Mouse (Mus musculus): ENCODE measurements around the gene Mcu. TPM values are rescaled to one million over a fixed set of nuclear protein-coding genes. Genes with fewer than 3 reads are reported as not detected.

Mcu gene
- polyA plus RNA-seq, 1 experiment: 16.1 TPM

DNA sequence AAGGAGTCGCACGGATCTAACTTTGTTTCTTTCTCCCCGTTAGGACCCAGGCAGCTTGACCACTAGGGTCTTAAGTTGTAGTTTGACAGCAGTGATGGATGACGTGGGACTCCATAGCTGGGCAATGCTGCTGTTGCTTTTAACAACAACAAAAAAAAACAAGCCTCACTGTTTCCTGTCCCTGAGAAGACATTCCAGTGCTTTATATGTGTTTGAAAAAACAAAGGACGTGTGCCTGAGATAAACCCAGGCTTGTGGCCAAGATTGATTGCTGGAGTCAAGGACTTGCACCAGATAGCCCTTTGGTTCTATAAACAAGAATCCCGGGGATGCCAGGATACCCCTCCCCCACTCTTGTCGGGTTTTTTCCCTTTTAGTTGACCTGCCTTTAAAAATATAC is 173.3 kb downstream of the Mcu start:
- H3K27ac ChIP-seq (ENCODE audit: control insufficient read depth, insufficient read depth, low read depth, low read length, poor library complexity): no peak overlapping the region
- TF ChIP-seq POLR2A (IDR thresholded peaks at IDR 0.05; ENCODE audit: borderline replicate concordance, control insufficient read depth, low read depth, low read length) (no peak), CTCF (IDR thresholded peaks at IDR 0.05; ENCODE audit: control insufficient read depth, insufficient read depth, low read length) (no peak)
- 20% methylated on average over 7 of the region's 7 CpGs for WGBS
- H3K4me1 ChIP-seq (ENCODE audit: control insufficient read depth, insufficient read depth, low read length): no peaks in the 10 kb centered on the region
- H3K4me3 ChIP-seq (replicated peaks; ENCODE audit: control insufficient read depth, low read depth, low read length): no peak overlapping the region

DNA sequence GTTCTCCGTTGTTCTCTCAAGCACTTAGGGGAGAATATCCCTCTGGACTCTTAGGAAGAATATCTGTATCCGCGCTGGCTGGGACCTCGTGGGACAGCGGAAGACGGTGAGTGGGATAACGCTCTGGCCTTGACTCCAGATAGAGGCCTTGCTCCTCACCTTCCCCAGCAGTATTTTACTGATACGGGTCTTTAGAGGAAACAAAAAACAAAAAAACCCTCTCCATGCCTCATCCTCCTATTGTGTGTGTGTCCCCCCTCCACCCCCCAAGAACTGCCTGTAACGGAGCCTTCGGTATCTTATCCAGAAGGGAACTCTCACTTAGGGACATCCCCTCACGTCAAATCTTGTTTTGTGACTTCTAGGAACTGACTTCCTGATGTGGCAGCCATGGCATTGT is 174.8 kb downstream of the Mcu start, which contains the start of gene Oit3:
Oit3 (minus strand) TSS at position 44 of the 400 bp plus-strand sequence.
- H3K4me3 ChIP-seq (replicated peaks; ENCODE audit: control insufficient read depth, low read depth, low read length): no peak within 1 kb of the TSS
- no peak within 1 kb of the TSS for H3K27ac ChIP-seq (ENCODE audit: control insufficient read depth, insufficient read depth, low read depth, low read length, poor library complexity)
- TF ChIP-seq POLR2A (IDR thresholded peaks at IDR 0.05; ENCODE audit: borderline replicate concordance, control insufficient read depth, low read depth, low read length) (no peak), CTCF (IDR thresholded peaks at IDR 0.05; ENCODE audit: control insufficient read depth, insufficient read depth, low read length) (no peak)
- WGBS: 61% methylated on average over 11 of the region's 11 CpGs
- no peaks in the 10 kb centered on the region for H3K4me1 ChIP-seq (ENCODE audit: control insufficient read depth, insufficient read depth, low read length)

DNA sequence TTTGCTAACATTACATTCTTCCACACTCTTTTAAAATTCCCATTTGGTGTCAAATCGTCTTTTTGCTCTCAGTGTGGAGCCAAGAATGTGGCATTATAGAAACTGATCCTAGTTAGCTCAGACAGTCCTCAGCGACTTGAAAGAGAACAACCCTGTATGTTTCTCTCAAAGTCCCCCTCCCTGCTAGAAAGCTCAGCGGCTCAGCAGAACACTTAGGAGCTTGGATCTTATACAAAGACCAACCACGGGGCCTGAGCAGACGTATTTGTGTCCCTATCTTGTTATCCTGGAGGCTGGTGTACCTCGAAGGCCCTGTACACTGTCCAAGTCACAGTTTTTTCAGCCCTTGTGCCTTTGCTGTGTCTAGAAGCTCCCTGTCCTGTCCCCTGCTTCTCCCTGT is 176.3 kb downstream of the Mcu start:
- 71% methylated on average over 6 of the region's 6 CpGs for WGBS
- no peaks in the 10 kb centered on the region for H3K4me1 ChIP-seq (ENCODE audit: control insufficient read depth, insufficient read depth, low read length)

DNA sequence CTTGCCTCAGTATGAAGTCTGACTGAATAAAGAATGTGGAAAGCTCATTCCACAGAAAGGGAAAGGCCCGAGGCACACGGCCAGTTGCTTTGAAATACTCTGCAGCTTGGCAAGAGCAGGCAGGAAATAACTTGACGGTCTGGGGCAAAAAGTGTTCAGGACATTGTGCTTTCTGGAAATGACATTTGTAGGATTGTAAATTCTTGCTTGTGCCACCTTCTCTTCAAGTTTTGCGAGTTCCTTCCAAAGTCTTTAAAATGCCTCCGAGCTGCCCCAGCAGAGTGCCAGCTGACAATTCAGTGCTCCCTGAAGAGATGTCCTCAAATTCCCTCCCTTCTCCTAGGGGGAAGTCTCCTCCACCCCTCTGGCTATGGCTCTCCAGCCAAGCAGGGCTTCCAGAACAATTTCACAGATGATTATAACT is 177.0 kb downstream of the Mcu start:
- no peaks in the 10 kb centered on the region for H3K4me1 ChIP-seq (ENCODE audit: control insufficient read depth, insufficient read depth, low read length)
- TF ChIP-seq CTCF (IDR thresholded peaks at IDR 0.05; ENCODE audit: control insufficient read depth, insufficient read depth, low read length) (no peak), POLR2A (IDR thresholded peaks at IDR 0.05; ENCODE audit: borderline replicate concordance, control insufficient read depth, low read depth, low read length) (no peak)
- H3K27ac ChIP-seq (ENCODE audit: control insufficient read depth, insufficient read depth, low read depth, low read length, poor library complexity): no peak overlapping the region
- WGBS: 45% methylated on average over 5 of the region's 5 CpGs
- no peak overlapping the region for H3K4me3 ChIP-seq (replicated peaks; ENCODE audit: control insufficient read depth, low read depth, low read length)

More for the DNA sequence above, 176.3 kb downstream of the Mcu start:
- Histone ChIP-seq H3K4me3 (replicated peaks; ENCODE audit: control insufficient read depth, low read depth, low read length) (no peak overlapping the region), H3K27ac (ENCODE audit: control insufficient read depth, insufficient read depth, low read depth, low read length, poor library complexity) (no peak overlapping the region)
- TF ChIP-seq CTCF (IDR thresholded peaks at IDR 0.05; ENCODE audit: control insufficient read depth, insufficient read depth, low read length) (no peak), POLR2A (IDR thresholded peaks at IDR 0.05; ENCODE audit: borderline replicate concordance, control insufficient read depth, low read depth, low read length) (no peak)

DNA sequence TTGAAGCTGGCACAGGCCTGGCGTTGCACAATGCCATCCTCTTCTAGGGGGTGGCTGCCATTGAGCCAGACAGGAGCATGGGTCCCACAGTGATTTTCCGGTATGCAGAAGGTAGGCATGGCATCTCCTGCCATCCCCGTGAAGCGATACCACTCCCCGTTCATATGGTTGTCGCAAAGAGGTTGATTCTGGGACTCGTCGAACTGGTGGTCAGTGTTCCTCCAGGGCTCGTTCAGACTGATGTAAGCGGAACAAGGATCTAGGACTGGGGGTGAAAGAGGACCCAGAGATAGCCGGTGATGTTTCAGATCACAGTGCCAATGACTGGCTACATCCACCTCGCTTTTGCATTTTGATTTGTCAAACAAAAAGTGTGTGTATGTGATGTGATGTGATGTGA is 177.8 kb downstream of the Mcu start:
- TF ChIP-seq POLR2A (IDR thresholded peaks at IDR 0.05; ENCODE audit: borderline replicate concordance, control insufficient read depth, low read depth, low read length): no peak
- no peak for TF ChIP-seq CTCF (IDR thresholded peaks at IDR 0.05; ENCODE audit: control insufficient read depth, insufficient read depth, low read length)
- WGBS: 86% methylated on average over 12 of the region's 12 CpGs
- Histone ChIP-seq H3K4me3 (replicated peaks; ENCODE audit: control insufficient read depth, low read depth, low read length) (no peak overlapping the region), H3K4me1 (ENCODE audit: control insufficient read depth, insufficient read depth, low read length) (no peaks in the 10 kb centered on the region), H3K27ac (ENCODE audit: control insufficient read depth, insufficient read depth, low read depth, low read length, poor library complexity) (no peak overlapping the region)

DNA sequence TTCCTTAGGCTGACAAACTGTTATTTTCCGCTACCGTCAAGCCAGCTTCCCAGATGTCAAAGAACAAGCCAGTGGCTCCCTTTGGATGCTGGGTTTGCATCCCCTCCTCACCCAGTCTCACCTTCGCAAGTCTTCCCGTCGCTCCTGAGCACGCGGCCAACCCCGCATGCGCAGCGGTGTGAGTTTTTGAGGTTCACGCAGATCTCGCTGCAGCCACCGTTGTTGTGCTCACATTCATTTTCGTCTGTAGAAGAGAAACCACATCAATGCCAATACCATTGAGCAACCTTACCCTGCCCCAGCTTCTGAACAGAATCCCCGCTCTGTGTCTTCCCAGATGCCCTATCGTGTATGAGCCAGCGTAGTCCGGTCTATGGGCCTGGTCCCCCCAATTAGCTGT is 180.7 kb downstream of the Mcu start:
- peaks cover 2% of the 10 kb centered on the region; the same call in 1 of the 2 replicates for H3K4me1 ChIP-seq (ENCODE audit: control insufficient read depth, insufficient read depth, low read length)
- no peak overlapping the region for H3K4me3 ChIP-seq (replicated peaks; ENCODE audit: control insufficient read depth, low read depth, low read length)
- H3K27ac ChIP-seq (ENCODE audit: control insufficient read depth, insufficient read depth, low read depth, low read length, poor library complexity): no peak overlapping the region
- TF ChIP-seq POLR2A (IDR thresholded peaks at IDR 0.05; ENCODE audit: borderline replicate concordance, control insufficient read depth, low read depth, low read length) (no peak), CTCF (IDR thresholded peaks at IDR 0.05; ENCODE audit: control insufficient read depth, insufficient read depth, low read length) (no peak)
- WGBS: 91% methylated on average over 18 of the region's 18 CpGs

DNA sequence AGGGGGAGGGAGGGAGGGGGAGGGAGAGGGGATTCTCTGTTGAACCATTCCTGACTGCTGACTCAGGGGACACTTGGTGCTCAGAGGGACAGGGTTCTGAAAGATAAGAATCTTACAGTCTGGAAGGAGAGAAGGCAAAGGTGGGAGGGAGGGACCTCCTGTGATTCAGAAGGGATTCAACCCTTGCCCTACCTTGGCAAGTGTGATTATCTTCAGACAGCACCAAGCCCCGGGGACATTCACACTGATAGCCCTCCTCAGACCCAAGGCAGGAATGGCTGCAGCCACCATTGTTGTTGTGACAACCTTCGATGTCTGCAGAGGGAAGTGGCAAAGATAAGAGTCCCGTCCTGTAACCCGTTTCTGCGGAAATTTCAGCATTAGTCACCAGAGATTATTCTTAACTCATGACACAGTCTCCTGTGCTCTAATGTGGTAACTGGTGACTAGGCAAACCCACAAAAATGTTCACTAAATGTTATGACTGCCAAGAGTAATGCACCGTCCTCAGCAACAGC is 185.7 kb downstream of the Mcu start:
- under 1% methylated on average over 6 of the region's 6 CpGs for WGBS
- TF ChIP-seq POLR2A (IDR thresholded peaks at IDR 0.05; ENCODE audit: borderline replicate concordance, control insufficient read depth, low read depth, low read length) (no peak), CTCF (IDR thresholded peaks at IDR 0.05; ENCODE audit: control insufficient read depth, insufficient read depth, low read length) (no peak)
- Histone ChIP-seq H3K4me3 (replicated peaks; ENCODE audit: control insufficient read depth, low read depth, low read length) (no peak overlapping the region), H3K4me1 (ENCODE audit: control insufficient read depth, insufficient read depth, low read length) (peaks cover 2% of the 10 kb centered on the region; the same call in 1 of the 2 replicates), H3K27ac (ENCODE audit: control insufficient read depth, insufficient read depth, low read depth, low read length, poor library complexity) (no peak overlapping the region)

DNA sequence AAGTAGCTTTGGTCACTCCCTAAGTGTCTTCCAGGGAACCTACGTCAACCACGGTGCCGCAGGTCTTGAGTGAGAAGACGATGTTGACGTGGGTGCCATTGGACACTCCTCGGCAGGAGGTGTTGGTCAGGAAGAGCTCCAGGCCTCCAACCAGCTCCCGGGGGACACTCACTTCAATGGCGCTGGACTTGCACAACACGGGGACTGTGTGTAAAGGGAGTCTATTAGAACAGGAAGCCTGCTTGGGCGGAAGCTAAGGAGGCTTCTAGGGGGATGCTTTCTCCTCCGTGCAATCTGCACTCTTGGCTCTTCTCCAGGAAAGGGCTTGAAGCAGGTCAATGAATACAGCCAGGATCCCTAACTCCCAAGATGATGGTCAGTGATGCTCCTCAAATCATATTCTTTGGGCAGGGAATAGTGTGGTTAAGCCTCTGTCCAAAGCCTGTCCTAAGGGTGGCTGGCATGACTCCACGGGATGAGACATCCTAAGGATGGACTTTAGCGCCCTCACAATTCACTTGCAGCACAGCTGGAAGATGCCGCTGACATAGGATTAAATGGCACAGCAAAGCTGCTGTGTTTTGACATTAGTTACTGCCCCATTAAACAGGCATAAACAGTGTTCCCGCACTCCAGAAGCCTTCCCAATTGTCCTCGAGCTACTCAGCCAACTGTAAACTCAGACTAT is 186.9 kb downstream of the Mcu start:
- 70% methylated on average over 16 of the region's 16 CpGs for WGBS
- no peak overlapping the region for H3K4me3 ChIP-seq (replicated peaks; ENCODE audit: control insufficient read depth, low read depth, low read length)

More for the DNA sequence above, 186.9 kb downstream of the Mcu start:
- TF ChIP-seq POLR2A (IDR thresholded peaks at IDR 0.05; ENCODE audit: borderline replicate concordance, control insufficient read depth, low read depth, low read length) (no peak), CTCF (IDR thresholded peaks at IDR 0.05; ENCODE audit: control insufficient read depth, insufficient read depth, low read length) (no peak)
- Histone ChIP-seq H3K27ac (ENCODE audit: control insufficient read depth, insufficient read depth, low read depth, low read length, poor library complexity) (no peak overlapping the region), H3K4me1 (ENCODE audit: control insufficient read depth, insufficient read depth, low read length) (peaks cover 2% of the 10 kb centered on the region; the same call in 1 of the 2 replicates)
